Mouse (Mus musculus) cortical plate, adult 2 months (tissue): ENCODE measurements around the gene 4930402F06Rik.

Source experiments
- CTCF ChIP-seq: fragments of 200-500 bp; IDR thresholded peaks from 2 replicates; pipeline ENCODE4 v1.5.1; 2011; ENCODE audit warnings: mild to moderate bottlenecking, control low read depth, low read length; ENCODE audit not compliant: insufficient read depth; ENCODE audit errors: extremely low read depth
- POLR2A ChIP-seq: fragments of 200-500 bp; IDR thresholded peaks from 2 replicates; pipeline ENCODE4 v1.6.1; 2011; ENCODE audit warnings: mild to moderate bottlenecking, low read length, control low read depth; ENCODE audit not compliant: insufficient read depth; ENCODE audit errors: extremely low read depth

GRCm38 (mm10) chr2:35379306-35379705 is 17.7 kb downstream of the 4930402F06Rik start:
- TF ChIP-seq POLR2A (no peak), CTCF (no peak)
